Mouse (Mus musculus) heart, adult 9 months (tissue): ENCODE measurements around the gene Ppp1r14c.
"Not testable (repeated sequence)": the region's sequence is repeated elsewhere in the genome, so short reads cannot be mapped to it uniquely, and the experiment has no call there.

ENCODE experiments used
- DNase-seq, 2 experiments: peaks; one replicate each; pipeline ENCODE4 v3.0.0; 2022; ENCODE audit warnings: low spot score in 2 of 2

Ppp1r14c gene

GRCm38 (mm10) chr10:3402284-3402683 lies 36.4 kb downstream of the Ppp1r14c start:
- no peak for DNase-seq

DNA sequence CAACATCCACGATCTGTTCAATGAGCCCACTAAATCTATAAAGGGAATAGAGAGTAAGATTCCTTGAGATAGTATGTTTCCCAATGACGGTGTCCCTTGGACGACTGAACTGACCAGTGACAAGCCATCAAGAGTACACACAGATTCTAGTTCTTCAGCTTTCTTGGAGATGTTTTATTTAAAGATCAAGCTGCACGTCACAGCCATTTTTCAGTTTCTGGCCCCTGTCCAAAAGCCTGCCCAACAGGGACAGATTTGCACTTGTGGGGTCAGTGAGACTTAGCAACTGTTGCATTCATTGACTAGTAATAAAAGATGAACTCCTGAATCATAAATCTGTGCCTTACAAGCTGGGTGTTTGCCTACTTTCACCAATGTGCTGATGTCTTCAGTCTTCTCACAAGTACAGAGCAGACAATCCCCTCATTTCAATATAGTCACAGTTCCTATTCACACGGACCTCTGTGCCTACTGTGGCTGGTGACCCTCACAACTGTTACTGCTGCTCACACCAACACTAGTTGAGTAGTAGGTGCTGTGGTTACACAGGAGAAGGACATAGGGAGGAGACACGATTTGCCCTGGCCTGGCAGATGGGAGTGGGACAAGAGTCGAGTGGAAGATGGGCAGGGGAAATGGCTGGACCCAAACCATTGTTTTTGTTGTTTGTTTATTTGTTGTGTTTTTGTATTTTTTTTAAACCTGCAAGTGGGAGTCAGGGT lies 37.7 kb downstream of the Ppp1r14c start:
- no peak for DNase-seq

DNA sequence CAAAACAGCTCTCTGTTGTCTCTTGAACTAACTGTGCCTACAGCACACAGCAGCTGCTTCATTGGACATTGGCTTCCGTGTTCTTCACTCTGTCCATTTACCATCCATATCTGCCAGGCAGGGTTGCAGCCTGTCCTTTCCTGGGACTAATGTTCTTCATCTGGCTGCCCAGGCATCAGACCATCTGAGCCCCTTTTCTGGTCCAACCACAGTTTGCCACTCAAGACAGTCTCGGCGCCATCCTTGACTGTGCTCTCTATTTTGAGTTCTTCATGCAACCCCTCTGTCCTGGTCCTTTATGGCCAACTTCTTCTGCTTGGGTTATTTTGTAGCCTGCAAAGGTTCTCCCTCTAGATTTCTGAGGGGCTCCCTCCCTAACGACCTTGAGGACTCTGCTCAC lies 38.5 kb downstream of the Ppp1r14c start:
- no peak for DNase-seq

GRCm38 (mm10) chr10:3406280-3406679 lies 40.4 kb downstream of the Ppp1r14c start:
- DNase-seq = no peak

- no peak for DNase-seq
These were observed 42.3 kb downstream of the Ppp1r14c start for GRCm38 (mm10) chr10:3408036-3408661.

DNA sequence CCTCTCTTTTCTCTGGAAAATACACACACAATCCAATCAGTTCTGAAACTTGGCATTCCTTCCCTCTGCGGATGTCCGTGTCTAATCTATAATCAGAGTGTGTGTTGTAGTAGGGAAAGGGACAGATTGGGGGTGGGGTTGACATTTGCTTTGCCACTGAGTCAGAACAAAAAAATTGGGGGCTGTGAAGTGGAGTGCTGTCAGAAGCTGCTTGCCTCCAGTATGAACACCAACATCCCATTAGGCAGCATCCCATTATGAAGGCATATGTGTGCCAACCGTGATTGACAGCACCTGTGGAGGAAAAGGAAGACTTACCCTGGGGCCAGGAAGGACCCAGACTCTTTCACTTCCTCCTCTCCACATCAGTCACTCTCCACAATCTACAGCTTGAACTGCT lies 42.8 kb downstream of the Ppp1r14c start:
- no peak for DNase-seq

GRCm38 (mm10) chr10:3411222-3411621 lies 45.4 kb downstream of the Ppp1r14c start:
- DNase-seq = no peak

- DNase-seq = no peak
These were observed 45.8 kb downstream of the Ppp1r14c start for GRCm38 (mm10) chr10:3411639-3412038.

DNA sequence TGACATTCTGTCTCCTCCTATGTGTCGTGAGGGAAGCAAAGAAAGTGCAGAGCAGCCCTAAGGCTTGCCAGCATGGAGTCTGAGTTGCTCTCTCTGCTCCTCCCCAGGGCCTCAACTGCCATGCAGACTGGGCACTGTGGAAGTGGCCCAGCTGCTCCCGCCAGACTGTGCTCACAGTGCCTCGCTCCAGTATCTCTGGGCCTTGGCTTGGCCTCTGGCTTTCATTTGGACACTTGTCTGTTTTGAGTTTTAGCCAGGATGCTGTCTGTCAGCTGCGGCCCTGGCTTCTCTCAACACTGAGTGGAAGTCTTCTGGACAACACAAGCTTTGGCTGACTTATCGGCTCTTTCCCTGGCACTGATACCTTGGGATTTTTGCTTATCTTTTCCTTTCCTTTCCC lies 49.0 kb downstream of the Ppp1r14c start:
- peak; percentile 65 to 82 for DNase-seq

GRCm38 (mm10) chr10:3416565-3416964 lies 50.7 kb downstream of the Ppp1r14c start:
- DNase-seq = peak in 1 of 2 experiments; percentile 47

GRCm38 (mm10) chr10:3417408-3417807 lies 51.6 kb downstream of the Ppp1r14c start:
- DNase-seq = no peak

DNA sequence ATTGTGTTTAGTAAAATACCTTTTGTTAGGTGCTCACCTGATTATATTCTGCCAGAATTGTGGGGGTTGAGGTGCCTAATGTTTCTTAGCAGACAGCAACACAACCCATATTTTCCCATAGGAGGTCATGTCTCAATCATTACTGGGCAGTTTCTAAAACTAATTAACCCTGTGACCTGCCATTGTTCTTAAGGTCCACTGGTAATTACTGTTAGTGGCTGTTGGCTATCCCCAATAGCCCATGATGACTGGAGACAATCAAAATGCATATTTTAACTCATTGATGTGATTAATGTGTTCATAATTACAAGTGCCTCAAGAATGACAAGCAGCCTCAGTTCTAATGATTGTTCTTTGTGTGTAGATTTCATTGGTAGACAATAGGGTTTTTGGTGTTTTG lies 58.2 kb downstream of the Ppp1r14c start:
- DNase-seq = no peak

- no peak for DNase-seq
These were observed 62.0 kb downstream of the Ppp1r14c start for GRCm38 (mm10) chr10:3427689-3428399.

DNA sequence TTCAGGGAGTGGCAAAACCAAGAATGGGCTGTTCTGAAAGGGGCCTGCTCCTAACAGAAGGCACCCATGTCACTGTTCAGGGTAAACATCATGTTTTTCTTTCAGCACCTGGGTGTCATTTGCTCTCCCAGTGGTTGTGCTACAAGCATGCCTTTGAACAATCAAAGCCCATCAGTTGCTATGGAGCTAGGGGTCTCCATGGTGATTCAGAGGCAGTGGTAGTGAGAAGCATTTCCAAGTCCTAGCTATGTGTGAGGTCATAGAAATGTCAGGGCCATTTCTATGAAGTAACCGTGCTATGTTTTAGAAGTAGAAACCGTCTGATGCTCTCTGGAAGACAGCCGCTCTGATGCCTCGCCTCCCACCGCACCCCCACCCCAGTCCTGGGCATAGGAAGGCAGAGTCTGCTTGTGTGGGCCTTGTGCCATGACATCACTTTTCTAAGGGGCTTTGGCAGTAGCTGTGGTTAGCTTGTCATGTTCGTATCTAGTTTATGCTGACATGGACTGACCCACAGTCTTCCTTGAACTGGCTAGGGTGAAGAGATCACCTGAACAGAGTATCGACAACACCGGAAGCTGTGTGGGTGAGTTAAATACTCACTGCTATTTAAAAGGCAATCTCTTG lies 69.1 kb downstream of the Ppp1r14c start:
- no peak for DNase-seq

DNA sequence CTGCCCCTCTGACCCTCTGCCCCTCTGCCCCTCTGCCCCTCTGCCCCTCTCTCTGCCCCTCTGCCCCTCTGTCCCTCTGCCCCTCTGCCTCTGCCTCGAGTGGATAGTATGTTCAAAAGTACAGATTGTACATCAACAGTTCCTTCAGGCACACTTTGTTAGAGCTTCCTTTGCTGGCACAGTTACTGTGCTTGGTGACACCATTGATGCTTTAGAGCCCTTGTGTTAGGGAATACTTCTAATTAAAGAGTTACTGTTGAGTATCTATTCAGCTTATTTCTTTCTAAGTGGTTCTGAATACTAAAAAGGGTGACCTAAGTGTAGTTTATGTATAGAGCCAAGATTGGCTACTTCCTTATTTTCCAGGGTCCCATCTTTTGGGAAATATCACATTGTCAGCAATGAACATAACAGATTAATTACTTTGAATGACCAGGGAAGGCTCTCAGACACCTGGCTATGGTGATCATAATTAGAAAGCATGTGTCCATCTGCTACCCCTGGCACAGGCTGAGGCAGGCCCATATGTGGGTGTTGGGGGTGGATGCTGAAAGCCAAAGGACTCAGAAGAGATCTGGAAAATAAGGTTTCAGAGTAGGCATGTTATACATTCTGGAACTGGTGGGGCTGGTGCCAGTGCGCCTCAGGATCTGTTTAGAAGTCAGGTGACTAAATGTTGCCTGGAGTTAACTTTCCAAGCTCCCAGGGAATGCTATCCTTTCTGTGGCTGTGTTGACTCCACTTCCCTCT lies 75.0 kb downstream of the Ppp1r14c start:
- no peak for DNase-seq

DNA sequence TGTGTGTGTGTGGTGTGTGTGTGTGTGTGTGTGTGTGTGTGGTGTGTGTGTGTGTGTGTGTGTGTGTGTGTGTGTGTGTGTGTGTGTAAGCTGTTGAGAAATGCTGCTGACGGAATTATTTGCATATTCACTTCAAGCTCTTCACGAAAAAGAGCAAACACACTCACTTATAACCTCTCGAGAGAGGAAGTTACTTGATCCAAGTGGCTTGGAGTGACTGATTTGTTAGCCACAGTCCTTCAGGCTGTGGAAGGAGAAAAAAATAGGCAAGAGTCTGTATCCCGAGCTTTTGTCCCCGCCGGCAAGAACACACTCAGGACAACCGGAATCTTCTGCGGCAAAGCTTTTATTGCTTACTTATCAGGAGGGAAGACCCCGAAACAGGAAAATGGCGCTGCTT lies 80.9 kb downstream of the Ppp1r14c start:
- not testable (repeated sequence) for DNase-seq

- no peak for DNase-seq
These were observed 82.8 kb downstream of the Ppp1r14c start for GRCm38 (mm10) chr10:3448699-3449098.

GRCm38 (mm10) chr10:3451930-3452329 lies 86.1 kb downstream of the Ppp1r14c start:
- DNase-seq = no peak

DNA sequence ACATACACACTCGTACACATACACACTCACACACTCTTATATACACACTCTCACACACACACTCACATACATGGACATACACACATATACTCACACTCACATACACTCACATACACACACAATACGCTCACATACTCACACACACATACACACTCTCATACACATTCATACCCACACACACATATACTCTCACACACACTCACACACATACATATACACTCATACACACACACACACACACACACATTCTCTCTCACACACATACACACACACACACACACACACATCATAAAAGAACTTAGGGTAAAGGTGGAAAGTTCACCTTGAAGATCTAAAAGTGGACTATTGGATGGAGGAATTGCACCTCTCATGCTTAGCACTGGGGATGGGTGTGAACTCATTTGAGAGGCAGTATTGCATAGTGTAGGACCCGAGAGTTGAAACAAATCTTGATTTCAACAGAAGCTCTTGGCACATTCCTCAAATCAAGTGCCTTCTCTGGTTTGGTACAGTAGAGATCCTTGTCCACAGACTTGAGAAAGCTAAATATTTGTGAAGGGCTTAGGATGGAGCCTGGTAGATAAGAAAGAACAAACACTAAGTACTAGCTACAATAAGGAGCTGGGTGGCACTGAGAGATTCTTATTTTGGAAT lies 87.1 kb downstream of the Ppp1r14c start:
- no peak for DNase-seq

- DNase-seq = no peak
These were observed 92.8 kb downstream of the Ppp1r14c start for GRCm38 (mm10) chr10:3458686-3459085.

DNA sequence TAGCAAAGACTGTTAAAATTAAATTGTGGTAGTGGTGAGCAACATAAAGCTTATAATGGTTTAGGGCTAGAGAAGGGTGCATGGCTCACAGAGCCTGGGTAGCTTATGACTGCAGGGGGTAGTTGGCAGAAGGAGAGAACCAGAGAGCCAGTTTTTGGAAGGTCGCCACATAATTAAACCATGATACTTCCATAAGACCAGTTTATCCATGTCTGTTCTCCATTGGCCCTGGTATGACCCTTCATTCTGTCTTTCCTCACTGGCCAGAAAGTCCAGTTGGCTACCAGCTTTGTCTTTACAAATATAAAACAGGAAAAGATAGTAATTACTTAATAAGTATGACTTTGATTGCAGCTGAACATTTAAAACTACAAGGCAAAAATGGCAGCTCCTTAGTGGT lies 95.0 kb downstream of the Ppp1r14c start:
- no peak for DNase-seq
